ENCODE assay signal across 13 mouse cellular contexts in the genomic region with DNA sequence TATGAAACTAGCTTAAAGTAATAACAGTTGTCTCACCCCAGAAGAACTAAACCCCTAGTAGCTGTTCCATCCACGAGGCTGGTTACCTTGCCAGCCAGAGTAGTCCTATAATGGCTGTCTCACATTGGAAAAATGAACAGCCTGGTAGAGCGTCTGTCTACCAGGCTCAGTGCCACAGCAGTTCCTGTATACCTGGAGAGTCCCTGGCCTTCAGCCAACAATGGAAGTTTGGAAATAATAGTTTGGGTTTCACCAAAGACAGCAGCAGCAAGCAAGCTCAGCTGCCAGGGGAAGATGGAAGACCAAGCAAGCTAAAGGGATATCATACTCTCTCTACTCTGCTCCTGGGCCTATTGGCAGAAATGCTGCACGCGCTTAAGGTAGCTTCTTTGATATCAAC. TPM values are rescaled to one million over a fixed set of nuclear protein-coding genes. Genes with fewer than 3 reads are reported as not detected.
DNase-seq lines count a peak whose midpoint lies in the region; ATAC-seq and TF ChIP-seq lines count a peak whose summit lies in the region.
"Had no signal": no experiment of that assay in that cellular context is flagged by ENCODE, and none has a peak within 500 bp of the region (broad histone marks: within the 10 kb centered on the region; RNA-seq: fewer than 3 reads in every experiment).

No protein-coding gene starts in this region.

- peaks cover 19% of the 10 kb centered on the region for H3K4me1 ChIP-seq in heart, embryonic 13.5 days
- H3K4me1 ChIP-seq in hindbrain, postnatal 0 days (ENCODE audit: insufficient read depth, low read length), result 0 out of 2 replicates have a peak, but pooled peaks cover 3% of the 10 kb centered on the region

- H3K4me2 ChIP-seq in heart, embryonic 13.5 days, result peak overlapping the region; percentile 89; the same call in 1 of the 2 replicates
- peak overlapping the region; percentile 74; the same call in 1 of the 2 replicates for H3K4me2 ChIP-seq in hindbrain, postnatal 0 days (ENCODE audit: low read depth, low read length)

- H3K4me3 ChIP-seq in heart, embryonic 13.5 days, result no peak overlapping the region
- H3K4me3 ChIP-seq in hindbrain, postnatal 0 days (ENCODE audit: low read length), result no peak overlapping the region

- H3K9me3 ChIP-seq in heart, embryonic 13.5 days, result no peaks in the 10 kb centered on the region
- H3K9me3 ChIP-seq in hindbrain, postnatal 0 days (ENCODE audit: low read length), result no peaks in the 10 kb centered on the region
- H3K9me3 ChIP-seq: limb, embryonic 13.5 days had no signal

- no peak overlapping the region for H3K9ac ChIP-seq in heart, embryonic 13.5 days
- H3K9ac ChIP-seq in hindbrain, postnatal 0 days (replicated peaks; ENCODE audit: low read length), result no peak overlapping the region

- no peak for TF ChIP-seq CTCF in hindbrain, postnatal 0 days (IDR thresholded peaks at IDR 0.05; ENCODE audit: low read depth)

- peaks cover 13% of the 10 kb centered on the region; the same call in 1 of the 2 replicates for H3K36me3 ChIP-seq in heart, embryonic 13.5 days
- no peaks in the 10 kb centered on the region for H3K36me3 ChIP-seq in hindbrain, postnatal 0 days (ENCODE audit: insufficient read depth, low read length)

- 86% methylated on average over 4 of the region's 4 CpGs for WGBS in heart, embryonic 13.5 days
- 80% methylated on average over 4 of the region's 4 CpGs for whole genome bisulfite sequencing in hindbrain, postnatal 0 days

- no peak for DNase-seq in heart, postnatal 14 days
- DNase-seq in CD4-positive helper T cell, adult 2 months (ENCODE audit: low read depth, low spot score), result peak; percentile 18
- peak; percentile 63 for DNase-seq in cerebellum, adult 9-11 months
- peak; percentile 26 for DNase-seq in hindbrain, postnatal 0 days (ENCODE audit: low spot score)
- no peak for DNase-seq in adrenal gland, postnatal 10 days
- DNase-seq in urinary bladder, postnatal 25 days (ENCODE audit: low spot score), result no peak
- no peak for DNase-seq in spleen, postnatal 36 days (ENCODE audit: low spot score in 2 of 2)
- DNase-seq: heart, postnatal 36 days; right cerebral cortex, postnatal 25 days had no signal

- H3K27ac ChIP-seq in heart, embryonic 13.5 days (replicated peaks), result no peak overlapping the region
- H3K27ac ChIP-seq in hindbrain, postnatal 0 days, result no peak overlapping the region
- H3K27ac ChIP-seq: limb, embryonic 13.5 days; stomach, postnatal 0 days had no signal

- ATAC-seq in heart, embryonic 13.5 days (ENCODE audit: extremely low read depth, insufficient number of reproducible peaks, low FRiP score, low TSS enrichment), result no peak
- ATAC-seq in hindbrain, postnatal 0 days, result no peak
- ATAC-seq: Patski had no signal

- H3K27me3 ChIP-seq in heart, embryonic 13.5 days (replicated peaks), result no peaks in the 10 kb centered on the region
- no peaks in the 10 kb centered on the region for H3K27me3 ChIP-seq in hindbrain, postnatal 0 days (ENCODE audit: insufficient read depth, low read length)
- H3K27me3 ChIP-seq: limb, embryonic 13.5 days; Patski had no signal

- intact Hi-C loops in heart, postnatal 14 days (cut with DNase I), result no loop called here

RNA-seq across cellular contexts. Expression of gene Sc5d, which starts 1.3 kb away (rescaled TPM):
- 29.1 TPM in 2 replicates for polyA plus RNA-seq in heart, embryonic 13.5 days (2015; fragmentation: Nextera tagmentation; extraction: Ambion mirVana)
- total RNA-seq in heart, postnatal 14 days (2021), result 10 to 100 TPM; 12.0 TPM
- 54.6 and 57.0 TPM in 2 replicates for total RNA-seq in hindbrain, postnatal 0 days (2014; rRNA removed)
- polyA plus RNA-seq in hindbrain, postnatal 0 days (2015; fragmentation: Nextera tagmentation; extraction: Ambion mirVana), result 69.1 and 71.9 TPM in 2 replicates
- 10 to 100 TPM; 33.9 to 44.8 TPM for total RNA-seq in adrenal gland, postnatal 10 days (2021)

Comparison
In these comparisons a context has a peak if more than half of its experiments do, and no peak if none do; other contexts are left out.
1. DNase-seq: peak in CD4-positive helper T cell, adult 2 months (single experiment), cerebellum, adult 9-11 months (single experiment) and hindbrain, postnatal 0 days (single experiment); none in heart, postnatal 14 days (0 of 2), adrenal gland, postnatal 10 days (single experiment), urinary bladder, postnatal 25 days (single experiment) and spleen, postnatal 36 days (0 of 2).